Mouse (Mus musculus) neural tube, embryonic 10.5 days (tissue): Measurements from ENCODE around the gene Mpnd.

Experiments used
- DNase-seq: peaks from one replicate; pipeline ENCODE4 v3.0.0-alpha.2; 2017; ENCODE audit warnings: low spot score; ENCODE audit errors: extremely low spot score

The Mpnd gene

DNA sequence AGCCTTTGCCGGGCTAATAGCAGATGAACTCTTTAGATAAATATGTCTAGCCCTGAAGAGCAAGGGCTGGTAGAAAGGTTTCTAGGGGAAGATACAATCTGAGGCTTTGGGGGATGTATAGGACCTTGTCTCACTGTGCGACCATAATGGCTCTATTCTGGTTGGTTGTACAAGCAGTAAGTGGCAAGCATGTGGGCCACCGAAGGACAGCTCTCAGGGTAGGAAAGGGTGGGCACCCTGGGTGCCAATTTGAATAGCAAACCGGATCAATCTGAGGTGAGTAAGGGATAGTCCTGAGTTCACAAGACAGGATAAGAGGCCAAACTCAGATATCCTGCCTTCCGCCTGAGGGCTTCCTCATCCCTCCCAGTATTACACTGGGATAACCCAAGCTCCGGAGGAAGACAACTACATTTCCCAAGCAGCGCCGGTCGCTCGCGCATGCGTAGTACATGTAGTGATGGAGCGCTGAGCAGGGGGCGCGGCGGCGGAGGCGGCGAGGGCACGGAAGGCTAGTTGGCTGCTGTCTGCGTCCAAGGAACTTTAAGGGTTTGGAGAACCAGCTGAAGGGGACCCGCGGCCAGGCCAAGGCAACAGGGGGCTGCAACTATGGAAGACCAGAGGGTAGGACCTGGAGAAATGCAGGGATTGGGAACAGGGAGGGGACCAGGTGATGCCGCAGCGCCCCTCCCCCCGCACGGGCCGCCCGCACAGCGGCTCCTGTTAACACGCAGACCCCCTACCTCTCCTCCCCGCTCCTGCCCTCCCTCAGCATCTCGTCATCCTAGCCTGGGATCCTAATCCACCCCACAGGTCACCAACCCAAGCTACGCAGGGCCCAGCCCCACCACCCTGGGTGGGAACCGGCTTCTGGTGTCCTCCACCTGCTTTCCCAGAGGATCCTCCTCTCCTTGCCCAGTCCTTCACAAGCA, 19.2 kb upstream of the Mpnd start, which contains the start of gene Fsd1:
Gene Fsd1, plus strand, starts transcription at position 480 of the 932 bp plus-strand sequence.
- peak; percentile 83 for DNase-seq

DNA sequence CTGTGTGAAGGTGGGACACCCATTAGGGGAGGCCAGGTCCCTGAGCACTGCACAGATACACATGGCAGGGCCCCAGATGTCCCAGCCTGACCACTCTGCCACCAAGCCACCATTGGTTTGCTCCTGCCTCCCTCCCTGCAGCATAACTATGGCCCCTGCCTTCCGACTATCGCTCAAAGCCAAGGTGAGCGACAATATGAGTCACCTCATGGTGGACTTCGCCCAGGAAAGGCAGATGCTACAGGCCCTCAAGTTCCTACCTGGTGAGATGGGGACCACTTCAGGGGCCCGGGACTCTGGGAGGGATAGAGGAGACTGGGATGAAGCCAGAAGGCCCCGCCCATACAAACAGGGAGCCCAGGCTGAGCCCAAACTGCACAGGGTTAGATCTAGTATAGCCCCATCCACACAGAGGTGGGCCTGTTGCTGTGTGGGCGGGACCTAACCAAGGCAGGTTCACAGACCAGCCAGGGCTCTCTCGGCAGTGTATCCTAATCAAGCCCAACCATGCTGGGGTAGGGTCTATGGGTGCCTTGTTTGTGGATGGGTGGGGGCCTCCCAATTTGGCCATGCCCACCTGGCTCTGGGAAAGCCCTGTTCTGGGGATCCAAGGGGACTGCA, 15.1 kb upstream of the Mpnd start:
- no peak for DNase-seq

GRCm38 (mm10) chr17:55996007-55996406, 9.5 kb upstream of the Mpnd start:
- no peak for DNase-seq

GRCm38 (mm10) chr17:55999794-56000499, 5.6 kb upstream of the Mpnd start:
- DNase-seq = peak; percentile 15

DNA sequence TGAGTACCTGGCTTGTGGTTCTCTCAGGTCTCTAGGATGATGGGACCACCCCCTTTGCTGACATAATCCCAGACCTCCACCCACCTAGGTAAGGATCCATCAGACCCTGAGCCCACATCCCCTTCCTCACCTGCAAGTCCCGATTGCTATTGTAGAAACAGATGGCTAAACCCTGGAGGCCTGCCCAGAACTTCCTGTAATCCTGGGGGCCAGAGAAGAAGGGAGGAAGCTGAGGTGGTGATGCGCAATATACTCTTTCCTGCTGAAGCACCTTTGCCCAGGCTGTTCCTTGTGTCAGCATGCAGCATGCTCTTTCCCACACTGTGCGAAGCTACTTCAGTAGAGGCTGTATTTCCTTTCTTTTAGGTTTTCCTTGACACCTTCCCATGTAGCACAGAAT, 2.5 kb upstream of the Mpnd start:
- DNase-seq = no peak

DNA sequence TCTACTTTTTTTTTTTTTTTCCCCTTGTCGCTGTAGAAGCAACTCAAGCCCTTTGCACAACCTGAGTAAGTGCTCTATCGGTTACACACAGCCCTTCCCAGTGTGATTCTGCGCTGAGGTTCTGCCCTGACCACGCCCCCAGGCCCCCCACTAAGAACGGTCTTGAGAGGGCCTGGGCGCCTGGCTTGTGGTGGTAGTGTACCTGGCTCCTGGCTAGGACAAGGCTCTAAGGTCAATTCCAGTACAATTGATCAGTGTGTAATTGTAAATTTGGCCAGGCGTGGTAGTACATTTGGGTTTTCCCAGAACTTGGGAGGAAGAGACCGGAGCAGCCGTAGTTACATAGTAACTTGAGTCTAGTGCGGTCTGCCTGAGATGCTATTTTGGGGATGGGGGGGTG, 1.4 kb downstream of the Mpnd start:
- no peak for DNase-seq

- DNase-seq = peak; percentile 45
These were observed 2.2 kb downstream of the Mpnd start for GRCm38 (mm10) chr17:56007444-56008355.

DNA sequence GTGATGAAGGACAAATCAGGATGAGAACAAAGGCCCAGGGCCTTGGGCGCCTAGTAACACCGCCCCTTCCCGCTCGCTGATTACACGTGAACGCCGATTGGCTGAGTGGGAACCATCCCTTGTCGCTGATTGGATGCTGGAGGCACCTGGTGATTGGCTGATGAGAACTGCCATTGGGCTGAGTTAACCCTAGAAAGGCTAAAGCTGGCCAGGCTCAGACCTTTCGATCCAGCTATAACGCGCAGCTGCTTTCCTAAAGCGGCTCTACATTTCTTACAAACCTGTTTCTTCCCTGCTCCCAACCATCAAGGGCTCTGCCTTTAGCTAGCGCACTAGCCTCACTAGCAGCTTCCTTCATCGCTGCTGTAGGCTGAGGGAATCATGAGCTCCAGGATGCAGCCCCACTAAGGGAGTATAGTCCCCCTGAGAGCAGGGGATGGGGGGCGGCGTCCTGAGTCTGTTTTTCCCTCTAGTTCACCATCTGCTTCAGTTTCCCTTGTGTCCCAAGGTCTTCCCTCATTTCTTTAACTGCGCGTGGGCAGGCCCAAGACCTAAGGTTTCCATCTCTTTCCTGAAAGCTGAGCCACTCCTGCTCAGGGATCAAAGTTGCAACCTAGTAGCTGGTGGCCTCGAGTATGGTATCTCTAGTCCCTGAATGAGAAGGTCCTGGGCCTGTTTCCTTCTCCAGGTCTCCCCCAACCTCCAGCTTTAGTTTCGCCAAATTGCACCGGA, 3.0 kb downstream of the Mpnd start:
- peak; percentile 93 for DNase-seq

- peak; percentile 91 for DNase-seq
These were observed 3.8 kb downstream of the Mpnd start for GRCm38 (mm10) chr17:56009088-56009961.

- no peak for DNase-seq
These were observed 4.4 kb downstream of the Mpnd start for GRCm38 (mm10) chr17:56009962-56010240.

DNA sequence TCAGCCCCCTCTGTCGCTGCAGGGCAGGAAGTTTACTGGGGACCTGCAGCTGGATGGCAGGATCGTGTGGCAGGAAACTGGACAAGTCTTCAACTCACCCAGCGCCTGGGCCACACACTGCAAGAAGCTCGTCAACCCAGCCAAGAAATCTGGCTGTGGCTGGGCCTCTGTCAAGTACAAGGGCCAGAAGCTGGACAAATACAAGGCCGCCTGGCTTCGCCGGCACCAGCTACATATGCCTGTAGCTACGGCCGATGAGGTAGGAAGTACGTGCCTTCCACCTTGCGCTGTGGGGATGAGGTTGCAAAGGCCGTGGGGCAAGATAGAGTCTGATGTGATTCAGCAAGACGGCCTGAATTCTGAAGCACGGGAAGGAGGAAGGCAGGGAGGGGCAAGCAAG, 4.7 kb downstream of the Mpnd start:
- DNase-seq = no peak

- DNase-seq = peak; percentile 90
These were observed 5.2 kb downstream of the Mpnd start for GRCm38 (mm10) chr17:56010681-56011080.

- DNase-seq = no peak
These were observed 5.9 kb downstream of the Mpnd start for GRCm38 (mm10) chr17:56011441-56011840.

DNA sequence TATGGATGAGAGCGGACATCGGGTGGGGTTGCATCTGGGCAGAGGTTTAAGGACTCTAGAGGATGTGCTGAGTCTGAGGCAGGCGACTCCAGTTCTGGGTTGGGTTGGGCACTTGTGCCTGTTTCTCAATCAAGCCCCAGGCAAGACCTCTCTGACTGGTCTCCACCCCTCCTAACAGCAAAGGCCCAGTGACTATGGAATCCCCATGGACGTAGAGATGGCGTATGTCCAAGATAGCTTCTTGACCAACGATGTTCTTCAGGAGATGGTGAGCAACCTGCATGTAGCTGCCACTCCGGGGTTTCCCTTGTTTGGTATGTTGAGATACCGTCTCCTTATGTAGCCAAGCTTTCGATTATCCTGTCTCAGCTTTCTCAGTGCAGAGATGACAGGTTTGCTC, 9.8 kb downstream of the Mpnd start:
- DNase-seq = no peak

GRCm38 (mm10) chr17:56016382-56016781, 10.9 kb downstream of the Mpnd start:
- no peak for DNase-seq

DNA sequence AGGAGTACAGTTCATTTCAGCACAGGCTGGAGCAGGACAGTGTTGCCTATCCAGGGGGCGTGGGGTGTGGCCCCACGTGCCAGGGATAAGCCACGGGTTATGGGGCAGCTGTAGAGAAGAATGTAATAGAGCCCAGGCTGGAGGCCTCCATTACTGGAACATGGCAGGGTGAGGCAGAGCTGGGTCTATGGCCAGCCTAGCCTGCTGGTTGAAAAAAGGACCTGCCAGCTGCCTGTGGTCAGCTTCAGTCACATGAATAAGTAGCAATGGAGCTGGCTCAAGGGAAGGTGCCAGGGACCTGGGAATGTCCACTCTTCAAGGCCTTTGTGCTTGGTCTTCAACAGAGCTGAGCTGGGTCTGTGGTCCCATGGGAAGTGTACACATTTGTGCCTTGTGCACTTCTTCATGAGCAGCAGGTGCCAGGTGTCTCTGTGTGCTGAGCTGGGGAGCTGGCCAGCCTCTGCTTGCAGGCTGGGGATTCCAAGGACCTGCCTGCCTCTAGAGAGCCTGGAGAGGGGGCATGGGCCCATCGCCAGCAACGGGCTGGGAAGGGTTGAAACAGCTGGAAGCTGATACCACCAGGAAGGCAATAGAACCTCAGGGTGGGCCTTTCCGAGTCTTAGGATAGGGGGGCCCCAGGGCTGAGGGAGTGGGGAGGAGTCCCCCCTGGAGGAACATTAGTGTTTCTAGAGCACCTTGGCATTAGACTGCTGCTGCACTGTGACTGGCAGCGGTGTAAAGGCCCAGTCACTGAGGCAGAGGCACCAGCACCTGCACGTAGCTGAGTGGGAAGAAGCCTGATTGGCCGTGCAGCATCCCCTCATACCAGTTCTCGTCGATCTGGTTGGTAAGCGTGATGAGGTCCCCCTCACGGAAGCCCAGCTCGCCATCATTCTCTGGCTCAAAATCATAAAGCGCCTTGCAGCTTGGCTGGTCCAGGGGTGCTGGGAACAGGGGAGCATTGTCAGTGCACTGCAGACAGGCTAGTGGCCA, 11.6 kb downstream of the Mpnd start:
- no peak for DNase-seq

DNA sequence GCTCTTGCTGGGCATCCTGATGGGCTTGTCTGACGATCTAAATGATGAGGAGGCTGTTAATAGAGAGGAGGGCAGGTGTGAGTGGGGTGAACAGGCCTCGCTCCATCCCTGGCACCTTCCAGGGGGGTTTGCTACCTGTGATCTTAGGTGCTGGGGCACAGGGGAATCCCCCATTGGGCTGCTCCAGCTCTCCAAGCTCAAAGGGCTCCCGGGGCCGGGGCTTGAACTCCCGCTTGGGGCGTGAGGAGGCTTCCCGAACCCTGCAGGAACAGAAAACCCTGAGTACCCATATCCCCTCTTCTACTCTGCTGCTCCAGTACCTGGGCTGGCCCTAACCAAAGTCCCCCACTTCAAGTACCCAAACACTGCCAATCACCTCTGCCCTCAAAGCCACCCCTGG, 12.3 kb downstream of the Mpnd start:
- no peak for DNase-seq
